Mouse (Mus musculus) central nervous system, embryonic 14 days (tissue): ENCODE results near the gene Ube2s. TPM values are rescaled to one million over a fixed set of nuclear protein-coding genes. Genes with fewer than 3 reads are reported as not detected.

Experiments
- polyA plus RNA-seq: library from polyadenylated mRNA; depleted of rRNA; stranded (reverse); fragments of >200 nt; gene quantifications from 2 replicates; pipeline ENCODE4 v1.2.3, GENCODE M21; 2012; rRNA removed

Ube2s gene
- 465 and 518 TPM in 2 replicates for polyA plus RNA-seq

GRCm38 (mm10) chr7:4812303-4813104 is at the start of gene Ube2s:
Ube2s (minus strand) TSS chr7:4812590.

GRCm38 (mm10) chr7:4844245-4844916 is 32.0 kb upstream of the Ube2s start, which contains the start of gene Shisa7:
Shisa7 (minus strand) TSS chr7:4844696.

GRCm38 (mm10) chr7:4792278-4793212 is 19.8 kb downstream of the Ube2s start, which contains the start of gene Rpl28:
Rpl28 (plus strand) TSS chr7:4792874.

GRCm38 (mm10) chr7:4789436-4789935 is 22.9 kb downstream of the Ube2s start, which contains the start of gene Tmem238:
Tmem238 (minus strand) TSS chr7:4789656.

GRCm38 (mm10) chr7:4782759-4783158 is 29.6 kb downstream of the Ube2s start, which contains the start of the genes Il11 and Tmem190:
Il11 (minus strand) TSS chr7:4782859.
Tmem190 (plus strand) TSS chr7:4782937.

GRCm38 (mm10) chr7:4771202-4771601 is 41.2 kb downstream of the Ube2s start, which contains the start of gene Fam71e2:
Fam71e2 (minus strand) TSS chr7:4771302.

GRCm38 (mm10) chr7:4752821-4753570 is 59.4 kb downstream of the Ube2s start, which contains the start of gene Cox6b2:
Cox6b2 (minus strand) TSS chr7:4753094.

Other genes with a start within 250 kb of the Ube2s start
- gene Ptprh, start 208.5 kb downstream of the Ube2s start, polyA plus RNA-seq, result 0.98 and 1.2 TPM in 2 replicates
- gene Tmem86b, start 181.2 kb downstream of the Ube2s start, polyA plus RNA-seq, result 59.1 and 59.5 TPM in 2 replicates
- gene Ppp6r1, start 153.6 kb downstream of the Ube2s start, polyA plus RNA-seq, result 110 and 116 TPM in 2 replicates
- gene Hspbp1, start 127.5 kb downstream of the Ube2s start, polyA plus RNA-seq, result 75.4 and 76.6 TPM in 2 replicates
- 107 and 116 TPM in 2 replicates for gene Brsk1, start 122.0 kb downstream of the Ube2s start, polyA plus RNA-seq
- gene Tmem150b, start 87.3 kb downstream of the Ube2s start, polyA plus RNA-seq, result 0.05 and 0.06 TPM in 2 replicates
- 175 and 185 TPM in 2 replicates for gene Kmt5c, start 72.5 kb downstream of the Ube2s start, polyA plus RNA-seq
- 37.5 and 49.7 TPM in 2 replicates for gene Cox6b2, start 59.5 kb downstream of the Ube2s start, polyA plus RNA-seq
- not detected in 2 replicates for gene Fam71e2, start 41.3 kb downstream of the Ube2s start, polyA plus RNA-seq
- gene Il11, start 29.7 kb downstream of the Ube2s start, polyA plus RNA-seq, result 0.34 and 0.39 TPM in 2 replicates
- gene Tmem190, start 29.7 kb downstream of the Ube2s start, polyA plus RNA-seq, result not detected in 2 replicates
- 3.9 and 5.6 TPM in 2 replicates for gene Tmem238, start 22.9 kb downstream of the Ube2s start, polyA plus RNA-seq
- 362 and 481 TPM in 2 replicates for gene Rpl28, start 19.7 kb downstream of the Ube2s start, polyA plus RNA-seq
- 106 and 108 TPM in 2 replicates for gene Shisa7, start 32.1 kb upstream of the Ube2s start, polyA plus RNA-seq
- gene Isoc2b, start 57.7 kb upstream of the Ube2s start, polyA plus RNA-seq, result 2.7 and 3.3 TPM in 2 replicates
- gene Isoc2a, start 64.6 kb upstream of the Ube2s start, polyA plus RNA-seq, result 8.8 and 9.2 TPM in 2 replicates
- 0.53 and 0.79 TPM in 2 replicates for gene Gm36210, start 93.9 kb upstream of the Ube2s start, polyA plus RNA-seq
- 13.4 and 14.8 TPM in 2 replicates for gene Zfp628, start 102.6 kb upstream of the Ube2s start, polyA plus RNA-seq
- 21.3 and 21.4 TPM in 2 replicates for gene Nat14, start 109.4 kb upstream of the Ube2s start, polyA plus RNA-seq
- gene Ssc5d, start 113.2 kb upstream of the Ube2s start, polyA plus RNA-seq, result 2.8 and 6.2 TPM in 2 replicates
- 0.07 and 0.23 TPM in 2 replicates for gene Sbk2, start 151.8 kb upstream of the Ube2s start, polyA plus RNA-seq
- gene Sbk3, start 158.6 kb upstream of the Ube2s start, polyA plus RNA-seq, result 0.95 and 1.2 TPM in 2 replicates
- gene Zfp579, start 183.6 kb upstream of the Ube2s start, polyA plus RNA-seq, result 142 and 145 TPM in 2 replicates
- 9.8 and 12.6 TPM in 2 replicates for gene Zfp524, start 201.8 kb upstream of the Ube2s start, polyA plus RNA-seq
- gene Fiz1, start 202.1 kb upstream of the Ube2s start, polyA plus RNA-seq, result 47.0 and 53.2 TPM in 2 replicates
- 0.09 TPM in 1 of 2 replicates, not detected in the other for gene Gm44973, start 202.9 kb upstream of the Ube2s start, polyA plus RNA-seq
- gene Zfp865, start 207.8 kb upstream of the Ube2s start, polyA plus RNA-seq, result 41.1 and 43.7 TPM in 2 replicates
- 38.6 and 43.6 TPM in 2 replicates for gene Ccdc106, start 208.0 kb upstream of the Ube2s start, polyA plus RNA-seq
- not detected in 2 replicates for gene 4632433K11Rik, start 221.5 kb upstream of the Ube2s start, polyA plus RNA-seq
- 7.1 and 7.4 TPM in 2 replicates for gene Zfp784, start 225.9 kb upstream of the Ube2s start, polyA plus RNA-seq
- 53.1 and 65.2 TPM in 2 replicates for gene Zfp580, start 238.9 kb upstream of the Ube2s start, polyA plus RNA-seq
- gene U2af2, start 249.6 kb upstream of the Ube2s start, polyA plus RNA-seq, result 446 and 475 TPM in 2 replicates